Mouse (Mus musculus): ENCODE measurements at regions not wholly inside any gene's neighbourhood (a gene's known extent, or its start where the extent isn't known, plus 50 kb on each side); places are given as distances from the start of the nearest gene placed in this dataset.
"Not testable (repeated sequence)": the region's sequence is repeated elsewhere in the genome, so short reads cannot be mapped to it uniquely, and the experiment has no call there.

DNA sequence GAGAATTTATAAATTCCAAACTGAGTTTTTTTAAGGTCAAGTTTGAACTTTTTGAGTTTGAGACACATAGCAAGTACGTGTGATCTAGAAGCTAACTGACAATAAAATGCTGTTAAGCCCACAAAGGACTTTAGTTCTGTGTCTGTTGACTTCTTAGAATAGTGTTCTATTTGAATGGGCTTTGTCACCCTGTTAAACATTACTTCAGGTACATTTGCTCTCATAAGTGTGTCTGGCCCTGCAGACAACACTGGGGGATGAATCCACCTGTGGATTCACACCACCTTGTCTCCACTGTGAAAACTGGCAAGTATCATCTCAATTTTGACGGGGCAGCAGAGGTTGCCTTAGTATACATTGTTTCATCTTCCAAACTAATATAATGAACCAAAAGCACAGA is 70.5 kb upstream of the Tcerg1l start:
- Histone ChIP-seq H3K27ac (ENCODE audit: insufficient read depth, low read depth, low read length) (no peak overlapping the region), H3K4me3 (ENCODE audit: insufficient read depth, low read depth, low read length) (no peak overlapping the region), H3K4me1 (ENCODE audit: control insufficient read depth, insufficient read depth, low read length) (no peaks in the 10 kb centered on the region)
- no peak for TF ChIP-seq POLR2A (IDR thresholded peaks at IDR 0.05; ENCODE audit: insufficient read depth, low read depth, low read length)
- TF ChIP-seq CTCF (IDR thresholded peaks at IDR 0.05; ENCODE audit: insufficient read depth, low read depth, low read length), result no peak
- WGBS, result 89% methylated on average over 2 of the region's 2 CpGs

DNA sequence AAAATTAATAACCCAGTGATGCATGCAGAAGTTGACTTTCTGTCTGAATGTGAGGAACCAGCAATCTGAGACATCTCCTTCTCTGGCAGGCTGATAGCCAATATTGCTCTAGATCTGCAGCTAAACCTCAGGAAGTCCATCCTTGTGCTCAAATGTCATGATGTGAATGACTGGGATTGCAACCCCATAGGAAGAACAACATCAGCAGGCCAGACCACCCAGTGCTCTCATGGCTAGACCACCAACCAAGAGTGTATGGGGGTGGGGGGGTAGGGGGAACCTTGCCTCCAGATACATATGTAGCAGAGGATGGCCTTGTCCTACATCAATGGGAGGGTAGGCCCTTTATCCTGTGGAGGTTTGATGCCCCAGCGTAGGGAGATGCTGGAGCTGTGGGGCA is 69.9 kb upstream of the Tcerg1l start:
- no peak for TF ChIP-seq POLR2A (IDR thresholded peaks at IDR 0.05; ENCODE audit: insufficient read depth, low read depth, low read length)
- no peak for TF ChIP-seq CTCF (IDR thresholded peaks at IDR 0.05; ENCODE audit: insufficient read depth, low read depth, low read length)
- no peaks in the 10 kb centered on the region for H3K4me1 ChIP-seq (ENCODE audit: control insufficient read depth, insufficient read depth, low read length)
- H3K4me3 ChIP-seq (ENCODE audit: insufficient read depth, low read depth, low read length), result no peak overlapping the region
- no peak overlapping the region for H3K27ac ChIP-seq (ENCODE audit: insufficient read depth, low read depth, low read length)
- 85% methylated on average over 1 of the region's 1 CpGs for WGBS

- Histone ChIP-seq H3K4me3 (ENCODE audit: insufficient read depth, low read depth, low read length) (no peak overlapping the region), H3K4me1 (ENCODE audit: control insufficient read depth, insufficient read depth, low read length) (no peaks in the 10 kb centered on the region), H3K27ac (ENCODE audit: insufficient read depth, low read depth, low read length) (no peak overlapping the region)
- WGBS, result 75% methylated on average over 7 of the region's 7 CpGs
- TF ChIP-seq POLR2A (IDR thresholded peaks at IDR 0.05; ENCODE audit: insufficient read depth, low read depth, low read length) (no peak), CTCF (IDR thresholded peaks at IDR 0.05; ENCODE audit: insufficient read depth, low read depth, low read length) (no peak)
Measured at GRCm38 (mm10) chr7:138457964-138458363, 60.4 kb upstream of the Tcerg1l start.

DNA sequence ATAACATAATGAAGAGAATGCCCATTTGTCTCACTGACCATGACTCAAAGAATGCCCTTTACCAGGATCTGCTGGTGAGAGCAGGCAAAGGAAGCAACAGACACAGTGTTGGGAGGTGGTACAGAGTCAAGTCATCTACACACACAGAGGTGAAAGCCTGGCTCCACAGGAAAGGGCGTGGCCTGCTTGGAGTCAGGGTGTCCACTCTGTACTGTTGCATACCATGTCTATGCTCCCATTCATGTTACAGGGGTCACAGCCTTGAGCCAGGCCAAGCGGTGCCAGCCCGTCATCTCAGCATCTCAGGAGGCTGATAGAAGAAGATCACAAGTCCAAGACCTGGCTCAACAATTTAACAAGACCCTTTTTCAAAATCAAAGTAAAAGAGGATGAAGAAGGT is 57.8 kb upstream of the Tcerg1l start:
- H3K27ac ChIP-seq (ENCODE audit: insufficient read depth, low read depth, low read length), result no peak overlapping the region
- TF ChIP-seq CTCF (IDR thresholded peaks at IDR 0.05; ENCODE audit: insufficient read depth, low read depth, low read length) (no peak), POLR2A (IDR thresholded peaks at IDR 0.05; ENCODE audit: insufficient read depth, low read depth, low read length) (no peak)
- WGBS, result 95% methylated on average over 3 of the region's 3 CpGs
- no peaks in the 10 kb centered on the region for H3K4me1 ChIP-seq (ENCODE audit: control insufficient read depth, insufficient read depth, low read length)
- H3K4me3 ChIP-seq (ENCODE audit: insufficient read depth, low read depth, low read length), result no peak overlapping the region

DNA sequence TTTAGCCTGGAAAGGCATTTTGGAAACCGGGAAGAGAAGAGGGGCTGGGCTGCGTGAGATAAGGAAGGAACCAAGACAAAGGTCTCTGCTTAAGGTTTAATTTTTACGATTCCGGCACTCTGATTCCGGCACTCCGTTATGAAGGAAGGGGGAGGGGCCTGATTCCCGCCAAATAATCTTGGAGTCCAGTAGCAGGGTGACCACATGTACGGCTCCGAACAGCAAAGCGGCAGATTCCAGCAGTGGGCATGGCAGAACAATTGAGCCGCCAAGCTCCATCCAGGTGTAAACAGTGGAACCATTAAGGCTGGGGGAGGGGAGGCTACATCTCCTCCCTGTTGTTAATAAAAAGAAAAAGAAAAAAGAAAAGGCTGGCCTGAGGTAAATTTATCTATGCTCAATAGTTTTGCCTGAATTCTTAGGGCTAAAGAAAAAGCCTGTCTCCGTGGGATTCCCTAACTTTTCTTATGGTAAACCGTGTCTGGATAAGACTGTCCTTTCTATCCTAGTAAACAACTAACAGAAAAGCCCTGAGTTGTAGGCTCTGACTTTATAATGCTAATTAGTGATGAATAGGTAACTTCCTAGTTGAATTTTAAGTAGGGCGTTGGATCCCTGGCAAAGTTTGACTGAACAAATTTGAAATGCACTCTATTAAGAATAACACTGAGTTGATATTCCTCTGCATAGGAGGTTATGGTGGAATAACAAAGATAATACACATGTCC is 57.1 kb upstream of the Tcerg1l start:
- not testable (repeated sequence) for H3K27ac ChIP-seq (ENCODE audit: insufficient read depth, low read depth, low read length); H3K4me1 ChIP-seq (ENCODE audit: control insufficient read depth, insufficient read depth, low read length); H3K4me3 ChIP-seq (ENCODE audit: insufficient read depth, low read depth, low read length)
- 44% methylated on average over 14 of the region's 14 CpGs for WGBS

DNA sequence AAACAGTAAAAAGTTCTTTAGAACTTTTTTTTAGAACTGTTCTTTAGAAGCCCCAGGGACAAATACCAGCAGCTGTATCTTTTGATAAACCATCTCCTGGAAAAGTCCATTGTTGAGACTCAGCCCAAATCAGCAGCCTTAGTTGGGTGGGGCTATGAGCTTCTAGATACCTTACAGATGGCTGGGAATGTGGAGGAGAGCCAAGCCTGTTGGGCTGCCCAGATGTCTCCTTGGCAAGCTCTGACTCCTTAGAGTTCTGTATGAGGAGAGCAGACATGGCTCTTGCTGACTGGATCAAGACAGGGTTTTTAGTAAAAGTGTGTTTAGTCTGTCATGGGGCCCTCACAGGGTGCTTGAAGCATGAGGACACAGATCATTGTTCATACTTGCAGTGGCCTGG is 53.8 kb upstream of the Tcerg1l start:
- H3K4me3 ChIP-seq (ENCODE audit: insufficient read depth, low read depth, low read length), result no peak overlapping the region
- no peak for TF ChIP-seq POLR2A (IDR thresholded peaks at IDR 0.05; ENCODE audit: insufficient read depth, low read depth, low read length)
- no peak for TF ChIP-seq CTCF (IDR thresholded peaks at IDR 0.05; ENCODE audit: insufficient read depth, low read depth, low read length)
- H3K4me1 ChIP-seq (ENCODE audit: control insufficient read depth, insufficient read depth, low read length), result no peaks in the 10 kb centered on the region
- H3K27ac ChIP-seq (ENCODE audit: insufficient read depth, low read depth, low read length), result no peak overlapping the region

GRCm38 (mm10) chr7:138448519-138448918 is 51.0 kb upstream of the Tcerg1l start:
- 83% methylated on average over 7 of the region's 7 CpGs for WGBS
- H3K27ac ChIP-seq (ENCODE audit: insufficient read depth, low read depth, low read length), result no peak overlapping the region
- TF ChIP-seq POLR2A (IDR thresholded peaks at IDR 0.05; ENCODE audit: insufficient read depth, low read depth, low read length) (no peak), CTCF (IDR thresholded peaks at IDR 0.05; ENCODE audit: insufficient read depth, low read depth, low read length) (no peak)

More at GRCm38 (mm10) chr7:138448519-138448918, 51.0 kb upstream of the Tcerg1l start:
- Histone ChIP-seq H3K4me1 (ENCODE audit: control insufficient read depth, insufficient read depth, low read length) (no peaks in the 10 kb centered on the region), H3K4me3 (ENCODE audit: insufficient read depth, low read depth, low read length) (no peak overlapping the region)
